Mouse (Mus musculus): Measurements from ENCODE around the gene Ankrd60.

Gene Ankrd60

GRCm38 (mm10) chr2:173577669-173578557 is at the start of gene Ankrd60:
TSS of gene Ankrd60 (minus strand) at chr2:173578365.
- no peak for DNase-seq

GRCm38 (mm10) chr2:173625786-173626185 is 47.6 kb upstream of the Ankrd60 start:
- no peak for DNase-seq

- no peak for DNase-seq
Measured at GRCm38 (mm10) chr2:173624667-173625066, 46.5 kb upstream of the Ankrd60 start.

- peak; percentile 58 to 61 for DNase-seq
Measured at GRCm38 (mm10) chr2:173622173-173622601, 44.0 kb upstream of the Ankrd60 start.

- no peak for DNase-seq
Measured at GRCm38 (mm10) chr2:173620645-173621044, 42.5 kb upstream of the Ankrd60 start.

- no peak for DNase-seq
Measured at GRCm38 (mm10) chr2:173619132-173619531, 41.0 kb upstream of the Ankrd60 start.

GRCm38 (mm10) chr2:173616156-173616555 is 38.0 kb upstream of the Ankrd60 start:
- DNase-seq: no peak

- DNase-seq: no peak
Measured at GRCm38 (mm10) chr2:173615378-173616081, 37.4 kb upstream of the Ankrd60 start.

- no peak for DNase-seq
Measured at GRCm38 (mm10) chr2:173608020-173608958, 30.1 kb upstream of the Ankrd60 start.

GRCm38 (mm10) chr2:173606415-173606804 is 28.2 kb upstream of the Ankrd60 start:
- DNase-seq: no peak

- no peak for DNase-seq
Measured at GRCm38 (mm10) chr2:173605713-173606414, 27.7 kb upstream of the Ankrd60 start.

GRCm38 (mm10) chr2:173601861-173602260 is 23.7 kb upstream of the Ankrd60 start:
- DNase-seq: no peak

- DNase-seq: peak; percentile 15 to 23
Measured at GRCm38 (mm10) chr2:173595374-173595781, 17.2 kb upstream of the Ankrd60 start.

- DNase-seq: no peak
Measured at GRCm38 (mm10) chr2:173594313-173595063, 16.3 kb upstream of the Ankrd60 start.

- no peak for DNase-seq
Measured at GRCm38 (mm10) chr2:173593841-173594240, 15.7 kb upstream of the Ankrd60 start.

- no peak for DNase-seq
Measured at GRCm38 (mm10) chr2:173592781-173593180, 14.6 kb upstream of the Ankrd60 start.

GRCm38 (mm10) chr2:173587411-173587810 is 9.2 kb upstream of the Ankrd60 start:
- DNase-seq: no peak

GRCm38 (mm10) chr2:173586118-173586968 is 8.2 kb upstream of the Ankrd60 start:
- peak; percentile 78 to 82 for DNase-seq

- peak; percentile 32 to 46 for DNase-seq
Measured at GRCm38 (mm10) chr2:173585387-173586117, 7.4 kb upstream of the Ankrd60 start.

GRCm38 (mm10) chr2:173584361-173584760 is 6.2 kb upstream of the Ankrd60 start:
- no peak for DNase-seq

All from cerebellum, postnatal 14 days (tissue).